Mouse (Mus musculus): Measurements from ENCODE around the gene Trex2. TPM values are rescaled to one million over a fixed set of nuclear protein-coding genes. Genes with fewer than 3 reads are reported as not detected.

Gene Trex2
- polyA plus RNA-seq, 1 experiment from 2014 or later: not detected

GRCm38 (mm10) chrX:73458877-73459392, 23.8 kb upstream of the Trex2 start, which contains the start of gene Haus7:
TSS of gene Haus7 (minus strand) at chrX:73459044.
- Histone ChIP-seq H3K9ac (ENCODE audit: low read depth, low read length) (peak within 1 kb of the TSS; percentile 69), H3K4me1 (ENCODE audit: control insufficient read depth, insufficient read depth, low read length) (no peaks in the 10 kb centered on the region), H3K9me3 (ENCODE audit: control insufficient read depth, low read length) (no peaks in the 10 kb centered on the region), H3K27me3 (replicated peaks; ENCODE audit: control insufficient read depth, insufficient read depth, low read length) (no peaks in the 10 kb centered on the region), H3K4me2 (ENCODE audit: low read depth, low read length) (peak within 1 kb of the TSS; percentile 63), H3K36me3 (ENCODE audit: control insufficient read depth, insufficient read depth, low read length) (no peaks in the 10 kb centered on the region), H3K4me3 (ENCODE audit: low read length) (peak within 1 kb of the TSS; percentile 58), H3K27ac (ENCODE audit: low read length) (no peak within 1 kb of the TSS)
- peak; percentile 100 for ATAC-seq
- WGBS: 10% methylated on average over 26 of the region's 26 CpGs

DNA sequence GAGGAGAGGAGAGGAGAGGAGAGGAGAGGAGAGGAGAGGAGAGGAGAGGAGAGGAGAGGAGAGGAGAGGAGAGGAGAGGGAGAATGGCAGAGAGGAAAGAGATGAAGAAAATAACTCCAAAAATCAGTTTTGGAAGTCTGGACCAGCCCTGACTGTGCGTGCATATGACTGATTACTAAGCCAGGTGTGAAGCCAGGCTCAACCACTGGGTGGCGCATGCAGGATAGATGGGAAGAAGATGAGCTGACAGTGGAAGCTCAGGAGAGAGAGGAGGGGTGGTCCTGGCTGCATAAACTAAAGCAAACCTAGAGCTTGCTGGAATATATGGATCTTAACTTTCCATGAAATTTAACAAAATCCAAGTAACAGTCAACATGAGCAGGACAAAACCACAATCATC, 16.8 kb upstream of the Trex2 start:
- H3K36me3 ChIP-seq (ENCODE audit: control insufficient read depth, insufficient read depth, low read length): no peaks in the 10 kb centered on the region
- no peak overlapping the region for H3K4me3 ChIP-seq (ENCODE audit: low read length)
- H3K27me3 ChIP-seq (replicated peaks; ENCODE audit: control insufficient read depth, insufficient read depth, low read length): no peaks in the 10 kb centered on the region
- H3K27ac ChIP-seq (ENCODE audit: low read length): no peak overlapping the region
- H3K4me2 ChIP-seq (ENCODE audit: low read depth, low read length): no peak overlapping the region
- H3K9me3 ChIP-seq (ENCODE audit: control insufficient read depth, low read length): no peaks in the 10 kb centered on the region
- no peak overlapping the region for H3K9ac ChIP-seq (ENCODE audit: low read depth, low read length)
- H3K4me1 ChIP-seq (ENCODE audit: control insufficient read depth, insufficient read depth, low read length): no peaks in the 10 kb centered on the region
- ATAC-seq: no peak
- WGBS: 23% methylated on average over 2 of the region's 2 CpGs

- WGBS: 54% methylated on average over 2 of the region's 2 CpGs
- H3K9me3 ChIP-seq (ENCODE audit: control insufficient read depth, low read length): no peaks in the 10 kb centered on the region
- no peaks in the 10 kb centered on the region for H3K36me3 ChIP-seq (ENCODE audit: control insufficient read depth, insufficient read depth, low read length)
- H3K4me1 ChIP-seq (ENCODE audit: control insufficient read depth, insufficient read depth, low read length): no peaks in the 10 kb centered on the region
- H3K4me3 ChIP-seq (ENCODE audit: low read length): no peak overlapping the region
- H3K4me2 ChIP-seq (ENCODE audit: low read depth, low read length): no peak overlapping the region
- no peaks in the 10 kb centered on the region for H3K27me3 ChIP-seq (replicated peaks; ENCODE audit: control insufficient read depth, insufficient read depth, low read length)
- no peak for ATAC-seq
- no peak overlapping the region for H3K27ac ChIP-seq (ENCODE audit: low read length)
- no peak overlapping the region for H3K9ac ChIP-seq (ENCODE audit: low read depth, low read length)
Measured at GRCm38 (mm10) chrX:73441428-73441827, 6.3 kb upstream of the Trex2 start.

DNA sequence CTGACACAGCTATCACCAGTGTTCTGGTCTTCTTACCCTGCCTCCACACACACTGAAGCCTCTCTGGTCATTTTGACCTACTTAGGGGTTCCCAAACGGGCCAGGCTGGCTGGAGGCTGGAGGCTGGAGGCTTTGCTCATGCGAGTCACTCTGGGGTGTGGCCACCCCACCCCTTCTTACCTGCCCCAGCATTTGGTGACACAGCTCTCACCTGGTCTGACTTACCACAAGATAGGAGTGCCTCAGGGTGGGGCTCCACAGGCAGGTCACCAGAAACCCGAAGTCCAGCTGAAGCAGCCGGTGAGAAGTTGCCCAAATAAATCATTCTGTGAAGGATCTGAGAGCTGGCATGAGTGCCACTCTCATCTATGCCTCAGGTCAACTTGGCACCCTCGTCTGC, 2.3 kb downstream of the Trex2 start:
- peak; percentile 62; the same call in 1 of the 2 replicates for ATAC-seq
- no peak overlapping the region for H3K4me3 ChIP-seq (ENCODE audit: low read length)
- 63% methylated on average over 5 of the region's 5 CpGs for WGBS

GRCm38 (mm10) chrX:73430036-73430435, 5.1 kb downstream of the Trex2 start:
- WGBS: 81% methylated on average over 2 of the region's 2 CpGs
- Histone ChIP-seq H3K4me3 (ENCODE audit: low read length) (no peak overlapping the region), H3K36me3 (ENCODE audit: control insufficient read depth, insufficient read depth, low read length) (no peaks in the 10 kb centered on the region), H3K9ac (ENCODE audit: low read depth, low read length) (no peak overlapping the region), H3K27ac (ENCODE audit: low read length) (no peak overlapping the region), H3K27me3 (replicated peaks; ENCODE audit: control insufficient read depth, insufficient read depth, low read length) (0 out of 2 replicates have a peak, but pooled peaks cover 3% of the 10 kb centered on the region), H3K9me3 (ENCODE audit: control insufficient read depth, low read length) (no peaks in the 10 kb centered on the region), H3K4me2 (ENCODE audit: low read depth, low read length) (no peak overlapping the region), H3K4me1 (ENCODE audit: control insufficient read depth, insufficient read depth, low read length) (no peaks in the 10 kb centered on the region)
- ATAC-seq: no peak

More for the DNA sequence above, 2.3 kb downstream of the Trex2 start:
- Histone ChIP-seq H3K36me3 (ENCODE audit: control insufficient read depth, insufficient read depth, low read length) (no peaks in the 10 kb centered on the region), H3K9ac (ENCODE audit: low read depth, low read length) (no peak overlapping the region), H3K4me2 (ENCODE audit: low read depth, low read length) (no peak overlapping the region), H3K9me3 (ENCODE audit: control insufficient read depth, low read length) (no peaks in the 10 kb centered on the region), H3K4me1 (ENCODE audit: control insufficient read depth, insufficient read depth, low read length) (no peaks in the 10 kb centered on the region), H3K27me3 (replicated peaks; ENCODE audit: control insufficient read depth, insufficient read depth, low read length) (no peaks in the 10 kb centered on the region), H3K27ac (ENCODE audit: low read length) (no peak overlapping the region)

GRCm38 (mm10) chrX:73412767-73413166, 22.4 kb downstream of the Trex2 start:
- Histone ChIP-seq H3K9ac (ENCODE audit: low read depth, low read length) (no peak overlapping the region), H3K27ac (ENCODE audit: low read length) (no peak overlapping the region), H3K4me1 (ENCODE audit: control insufficient read depth, insufficient read depth, low read length) (no peaks in the 10 kb centered on the region), H3K4me3 (ENCODE audit: low read length) (no peak overlapping the region), H3K27me3 (replicated peaks; ENCODE audit: control insufficient read depth, insufficient read depth, low read length) (peaks cover 4% of the 10 kb centered on the region; the same call in 1 of the 2 replicates), H3K9me3 (ENCODE audit: control insufficient read depth, low read length) (no peaks in the 10 kb centered on the region), H3K36me3 (ENCODE audit: control insufficient read depth, insufficient read depth, low read length) (no peaks in the 10 kb centered on the region), H3K4me2 (ENCODE audit: low read depth, low read length) (no peak overlapping the region)
- no peak for ATAC-seq
- 47% methylated on average over 1 of the region's 1 CpGs for WGBS

- Histone ChIP-seq H3K9me3 (ENCODE audit: control insufficient read depth, low read length) (no peaks in the 10 kb centered on the region; the same call in 1 of the 2 replicates), H3K27me3 (replicated peaks; ENCODE audit: control insufficient read depth, insufficient read depth, low read length) (peaks cover 4% of the 10 kb centered on the region; the same call in 1 of the 2 replicates), H3K4me2 (ENCODE audit: low read depth, low read length) (peak within 1 kb of the TSS; percentile 48), H3K36me3 (ENCODE audit: control insufficient read depth, insufficient read depth, low read length) (no peaks in the 10 kb centered on the region), H3K9ac (ENCODE audit: low read depth, low read length) (peak within 1 kb of the TSS; percentile 39; the same call in 1 of the 2 replicates), H3K4me3 (ENCODE audit: low read length) (peak within 1 kb of the TSS; percentile 37), H3K4me1 (ENCODE audit: control insufficient read depth, insufficient read depth, low read length) (no peaks in the 10 kb centered on the region), H3K27ac (ENCODE audit: low read length) (no peak within 1 kb of the TSS)
- 17% methylated on average over 20 of the region's 20 CpGs for WGBS
- ATAC-seq: peak; percentile 75
Measured at GRCm38 (mm10) chrX:73410880-73411517, 24.1 kb downstream of the Trex2 start, which contains the start of gene Zfp92. TSS of gene Zfp92 (plus strand) at chrX:73411096.

- no peak for ATAC-seq
- H3K9me3 ChIP-seq (ENCODE audit: control insufficient read depth, low read length): no peaks in the 10 kb centered on the region
- WGBS: 91% methylated on average over 12 of the region's 12 CpGs
- H3K4me2 ChIP-seq (ENCODE audit: low read depth, low read length): no peak overlapping the region
- no peaks in the 10 kb centered on the region for H3K4me1 ChIP-seq (ENCODE audit: control insufficient read depth, insufficient read depth, low read length)
- H3K9ac ChIP-seq (ENCODE audit: low read depth, low read length): no peak overlapping the region
- H3K27me3 ChIP-seq (replicated peaks; ENCODE audit: control insufficient read depth, insufficient read depth, low read length): no peaks in the 10 kb centered on the region
- H3K36me3 ChIP-seq (ENCODE audit: control insufficient read depth, insufficient read depth, low read length): no peaks in the 10 kb centered on the region
- no peak overlapping the region for H3K27ac ChIP-seq (ENCODE audit: low read length)
- H3K4me3 ChIP-seq (ENCODE audit: low read length): no peak overlapping the region
Measured at GRCm38 (mm10) chrX:73401616-73402015, 33.5 kb downstream of the Trex2 start.

- Histone ChIP-seq H3K36me3 (ENCODE audit: control insufficient read depth, insufficient read depth, low read length) (no peaks in the 10 kb centered on the region), H3K4me3 (ENCODE audit: low read length) (no peak overlapping the region), H3K9ac (ENCODE audit: low read depth, low read length) (no peak overlapping the region), H3K27ac (ENCODE audit: low read length) (no peak overlapping the region), H3K9me3 (ENCODE audit: control insufficient read depth, low read length) (no peaks in the 10 kb centered on the region), H3K4me2 (ENCODE audit: low read depth, low read length) (no peak overlapping the region), H3K4me1 (ENCODE audit: control insufficient read depth, insufficient read depth, low read length) (no peaks in the 10 kb centered on the region), H3K27me3 (replicated peaks; ENCODE audit: control insufficient read depth, insufficient read depth, low read length) (no peaks in the 10 kb centered on the region)
- WGBS: 84% methylated on average over 20 of the region's 20 CpGs
- no peak for ATAC-seq
Measured at GRCm38 (mm10) chrX:73400951-73401350, 34.2 kb downstream of the Trex2 start.

Measured in intestine, embryonic 16.5 days (tissue).